Mouse (Mus musculus): ENCODE data around the gene Sdk1.

The Sdk1 gene

GRCm38 (mm10) chr5:141889766-141890165, 648.5 kb downstream of the Sdk1 start:
- DNase-seq (ENCODE audit: low read depth, low spot score), result no peak

GRCm38 (mm10) chr5:141896402-141896801, 655.1 kb downstream of the Sdk1 start:
- DNase-seq (ENCODE audit: low read depth, low spot score), result no peak

- no peak for DNase-seq (ENCODE audit: low read depth, low spot score)
These were observed 656.2 kb downstream of the Sdk1 start for GRCm38 (mm10) chr5:141897481-141897880.

- no peak for DNase-seq (ENCODE audit: low read depth, low spot score)
These were observed 658.5 kb downstream of the Sdk1 start for GRCm38 (mm10) chr5:141899751-141900150.

GRCm38 (mm10) chr5:141902544-141903250, 661.4 kb downstream of the Sdk1 start:
- DNase-seq (ENCODE audit: low read depth, low spot score), result no peak

- no peak for DNase-seq (ENCODE audit: low read depth, low spot score)
These were observed 669.2 kb downstream of the Sdk1 start for GRCm38 (mm10) chr5:141910444-141910843.

GRCm38 (mm10) chr5:141910886-141911285, 669.6 kb downstream of the Sdk1 start:
- DNase-seq (ENCODE audit: low read depth, low spot score), result no peak

GRCm38 (mm10) chr5:141912881-141913280, 671.6 kb downstream of the Sdk1 start:
- DNase-seq (ENCODE audit: low read depth, low spot score), result no peak

GRCm38 (mm10) chr5:141916954-141917353, 675.7 kb downstream of the Sdk1 start:
- no peak for DNase-seq (ENCODE audit: low read depth, low spot score)

- no peak for DNase-seq (ENCODE audit: low read depth, low spot score)
These were observed 697.7 kb downstream of the Sdk1 start for GRCm38 (mm10) chr5:141939000-141939399.

- no peak for DNase-seq (ENCODE audit: low read depth, low spot score)
These were observed 699.3 kb downstream of the Sdk1 start for GRCm38 (mm10) chr5:141940636-141941035.

- no peak for DNase-seq (ENCODE audit: low read depth, low spot score)
These were observed 709.5 kb downstream of the Sdk1 start for GRCm38 (mm10) chr5:141950791-141951190.

- no peak for DNase-seq (ENCODE audit: low read depth, low spot score)
These were observed 711.0 kb downstream of the Sdk1 start for GRCm38 (mm10) chr5:141952270-141952669.

GRCm38 (mm10) chr5:141952708-141953490, 711.6 kb downstream of the Sdk1 start:
- no peak for DNase-seq (ENCODE audit: low read depth, low spot score)

GRCm38 (mm10) chr5:141971071-141971470, 729.8 kb downstream of the Sdk1 start:
- DNase-seq (ENCODE audit: low read depth, low spot score), result no peak

- DNase-seq (ENCODE audit: low read depth, low spot score), result no peak
These were observed 738.2 kb downstream of the Sdk1 start for GRCm38 (mm10) chr5:141979511-141979910.

- no peak for DNase-seq (ENCODE audit: low read depth, low spot score)
These were observed 739.5 kb downstream of the Sdk1 start for GRCm38 (mm10) chr5:141980746-141981145.

- DNase-seq (ENCODE audit: low read depth, low spot score), result no peak
These were observed 743.0 kb downstream of the Sdk1 start for GRCm38 (mm10) chr5:141984322-141984721.

GRCm38 (mm10) chr5:141985003-141985402, 743.7 kb downstream of the Sdk1 start:
- DNase-seq (ENCODE audit: low read depth, low spot score), result no peak

GRCm38 (mm10) chr5:141985551-141985950, 744.3 kb downstream of the Sdk1 start:
- DNase-seq (ENCODE audit: low read depth, low spot score), result no peak

GRCm38 (mm10) chr5:141987287-141987799, 746.1 kb downstream of the Sdk1 start:
- no peak for DNase-seq (ENCODE audit: low read depth, low spot score)

GRCm38 (mm10) chr5:141988685-141989084, 747.4 kb downstream of the Sdk1 start:
- DNase-seq (ENCODE audit: low read depth, low spot score), result no peak

- DNase-seq (ENCODE audit: low read depth, low spot score), result no peak
These were observed 752.9 kb downstream of the Sdk1 start for GRCm38 (mm10) chr5:141994192-141994591.
